Mouse (Mus musculus) 3134 (cell line): ENCODE measurements around the gene Adamts9.

Source experiments
- DNase-seq: peaks from one replicate; pipeline ENCODE4 v3.0.0-alpha.2; 2011; ENCODE audit warnings: low spot score; ENCODE audit not compliant: insufficient read length; ENCODE audit errors: extremely low read depth

Adamts9 gene

GRCm38 (mm10) chr6:92928261-92928660 lies 15.0 kb downstream of the Adamts9 start:
- DNase-seq: no peak

GRCm38 (mm10) chr6:92924536-92924935 lies 18.8 kb downstream of the Adamts9 start:
- DNase-seq: no peak

- no peak for DNase-seq
Observed at GRCm38 (mm10) chr6:92921843-92922242, 21.4 kb downstream of the Adamts9 start.

GRCm38 (mm10) chr6:92920938-92921689 lies 22.2 kb downstream of the Adamts9 start:
- no peak for DNase-seq

GRCm38 (mm10) chr6:92910611-92911010 lies 32.7 kb downstream of the Adamts9 start:
- no peak for DNase-seq

- DNase-seq: no peak
Observed at GRCm38 (mm10) chr6:92909361-92909760, 33.9 kb downstream of the Adamts9 start.

- DNase-seq: no peak
Observed at GRCm38 (mm10) chr6:92905922-92906321, 37.4 kb downstream of the Adamts9 start.

GRCm38 (mm10) chr6:92904491-92904890 lies 38.8 kb downstream of the Adamts9 start:
- DNase-seq: no peak

GRCm38 (mm10) chr6:92904037-92904436 lies 39.3 kb downstream of the Adamts9 start:
- no peak for DNase-seq

GRCm38 (mm10) chr6:92891535-92891934 lies 51.8 kb downstream of the Adamts9 start:
- no peak for DNase-seq

GRCm38 (mm10) chr6:92883131-92883900 lies 60.0 kb downstream of the Adamts9 start:
- DNase-seq: no peak

- no peak for DNase-seq
Observed at GRCm38 (mm10) chr6:92882446-92882845, 60.8 kb downstream of the Adamts9 start.

- DNase-seq: no peak
Observed at GRCm38 (mm10) chr6:92879700-92880265, 63.5 kb downstream of the Adamts9 start.

GRCm38 (mm10) chr6:92878771-92879170 lies 64.5 kb downstream of the Adamts9 start:
- no peak for DNase-seq

GRCm38 (mm10) chr6:92877236-92877635 lies 66.1 kb downstream of the Adamts9 start:
- DNase-seq: no peak

GRCm38 (mm10) chr6:92876121-92876520 lies 67.2 kb downstream of the Adamts9 start:
- no peak for DNase-seq

- no peak for DNase-seq
Observed at GRCm38 (mm10) chr6:92875340-92875739, 68.0 kb downstream of the Adamts9 start.

- DNase-seq: no peak
Observed at GRCm38 (mm10) chr6:92874854-92875253, 68.4 kb downstream of the Adamts9 start.

- DNase-seq: no peak
Observed at GRCm38 (mm10) chr6:92872766-92873165, 70.5 kb downstream of the Adamts9 start.

- DNase-seq: no peak
Observed at GRCm38 (mm10) chr6:92871813-92872212, 71.5 kb downstream of the Adamts9 start.

- no peak for DNase-seq
Observed at GRCm38 (mm10) chr6:92869582-92870219, 73.6 kb downstream of the Adamts9 start.
